Mouse (Mus musculus) neural tube, embryonic 11.5 days (tissue): Measurements from ENCODE around the gene Fthl17f. TPM values are rescaled to one million over a fixed set of nuclear protein-coding genes. Genes with fewer than 3 reads are reported as not detected.

Experiments used
- ATAC-seq: fragments of 200-750 bp; cut with Nextera tagmentation; 2 replicates; pipeline ENCODE4 v1.8.0; 2017; ENCODE audit warnings: moderate number of reproducible peaks, mild to moderate bottlenecking, moderate TSS enrichment, moderate library complexity; ENCODE audit not compliant: insufficient read depth, low FRiP score, low TSS enrichment
- DNase-seq: peaks from one replicate; pipeline ENCODE4 v3.0.0-alpha.2; 2015; ENCODE audit warnings: low spot score
- H3K27ac ChIP-seq: fragments of 300-500 bp; sonication (generic); 2 replicates; pipeline ENCODE4 v1.5.1; 2014; ENCODE audit warnings: low read depth, mild to moderate bottlenecking, low read length
- H3K27me3 ChIP-seq: fragments of 300-500 bp; sonication (generic); 2 replicates; pipeline ENCODE4 v1.6.1; 2014; ENCODE audit warnings: mild to moderate bottlenecking, low read length, mixed read lengths; ENCODE audit not compliant: control insufficient read depth, insufficient read depth
- H3K36me3 ChIP-seq: fragments of 300-500 bp; sonication (generic); 2 replicates; pipeline ENCODE4 v1.6.1; 2014; ENCODE audit warnings: mild to moderate bottlenecking, low read length, moderate library complexity, mixed read lengths; ENCODE audit not compliant: control insufficient read depth, insufficient read depth
- H3K4me1 ChIP-seq: fragments of 300-500 bp; sonication (generic); 2 replicates; pipeline ENCODE4 v1.6.1; 2014; ENCODE audit warnings: low read length, mixed read lengths; ENCODE audit not compliant: control insufficient read depth, insufficient read depth
- H3K4me2 ChIP-seq: fragments of 300-500 bp; sonication (generic); 2 replicates; pipeline ENCODE4 v1.6.1; 2014; ENCODE audit warnings: low read depth, mild to moderate bottlenecking, moderate library complexity
- H3K4me3 ChIP-seq: fragments of 300-500 bp; sonication (generic); 2 replicates; pipeline ENCODE4 v1.5.1; 2014; ENCODE audit warnings: low read depth, low read length
- H3K9ac ChIP-seq: fragments of 300-500 bp; sonication (generic); 2 replicates; pipeline ENCODE4 v1.6.1; 2014; ENCODE audit warnings: mild to moderate bottlenecking, low read length
- H3K9me3 ChIP-seq: fragments of 300-500 bp; sonication (generic); 2 replicates; pipeline ENCODE4 v1.6.1; 2016; ENCODE audit warnings: low read length; ENCODE audit not compliant: control insufficient read depth
- WGBS: fragments of 180-500 bp; shearing (Covaris S2); extraction: QIAGEN DNeasy Blood & Tissue Kit; methylation state at CpG from one replicate; pipeline ENCODE4 v1.1.7; 2014; 5-methylcytosine and 5-hydroxymethylcytosine counted together
- polyA plus RNA-seq: library from polyadenylated mRNA; unstranded; fragments of >200 nt; fragmentation: Nextera tagmentation; extraction: Ambion mirVana; gene quantifications from 2 replicates; pipeline ENCODE4 v1.2.1, GENCODE M21; 2014

Gene Fthl17f
- polyA plus RNA-seq, 1 experiment from 2014 or later = not detected

DNA sequence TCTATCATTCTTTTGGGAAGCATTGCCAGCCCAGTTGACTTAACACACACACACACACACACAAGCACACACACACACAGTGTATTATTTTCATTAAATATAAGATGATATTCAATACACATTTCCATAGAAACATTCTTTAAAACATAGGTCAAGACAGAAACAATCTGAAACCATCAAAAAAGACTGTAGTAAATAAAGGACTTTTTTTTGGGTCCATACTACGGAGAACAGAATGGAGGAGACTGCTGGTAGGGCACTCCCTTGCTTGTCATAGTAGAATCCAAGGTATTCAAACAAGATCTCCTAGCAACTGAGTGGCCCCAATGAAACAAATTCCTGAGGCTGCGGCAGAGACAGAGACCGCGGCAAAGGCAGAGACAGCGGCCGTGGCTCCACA, 41.4 kb downstream of the Fthl17f start, which contains the start of gene 4930402K13Rik:
Gene 4930402K13Rik, plus strand, starts transcription at position 301 of the 400 bp plus-strand sequence.
- Histone ChIP-seq H3K9ac (no peak within 1 kb of the TSS), H3K27me3 (no peaks in the 10 kb centered on the region), H3K4me1 (no peaks in the 10 kb centered on the region), H3K36me3 (no peaks in the 10 kb centered on the region), H3K9me3 (no peaks in the 10 kb centered on the region), H3K4me3 (no peak within 1 kb of the TSS), H3K4me2 (no peak within 1 kb of the TSS), H3K27ac (no peak within 1 kb of the TSS)
- ATAC-seq = no peak
- WGBS = 89% methylated on average over 6 of the region's 6 CpGs
- DNase-seq = no peak

DNA sequence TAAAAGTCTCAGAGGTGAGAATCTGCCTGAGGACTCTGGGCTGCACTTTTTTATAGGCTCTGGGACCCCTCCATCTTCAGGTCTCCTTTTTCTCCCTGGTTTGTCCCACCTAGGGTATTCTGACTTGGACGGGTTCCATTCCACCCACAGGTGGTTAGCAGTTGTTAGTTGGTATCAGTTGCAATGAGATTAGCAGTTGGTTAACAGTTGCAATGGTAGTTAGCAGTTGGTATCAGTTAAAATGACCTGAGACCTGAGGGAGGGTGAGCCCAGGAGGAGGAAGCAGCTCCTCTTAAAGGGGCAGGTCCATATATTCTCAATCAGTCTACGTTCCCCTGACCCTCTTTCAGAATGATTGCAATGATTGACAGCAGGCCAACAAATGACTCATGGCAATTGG, 47.6 kb downstream of the Fthl17f start:
- H3K9ac ChIP-seq = no peak overlapping the region
- H3K4me3 ChIP-seq = no peak overlapping the region
- no peaks in the 10 kb centered on the region for H3K36me3 ChIP-seq
- H3K4me2 ChIP-seq = no peak overlapping the region
- no peaks in the 10 kb centered on the region for H3K4me1 ChIP-seq
- DNase-seq = no peak
- WGBS = 65% methylated on average over 2 of the region's 2 CpGs
- H3K9me3 ChIP-seq = no peaks in the 10 kb centered on the region
- no peak overlapping the region for H3K27ac ChIP-seq
- ATAC-seq = no peak
- H3K27me3 ChIP-seq = no peaks in the 10 kb centered on the region

Other genes starting within 250 kb of the Fthl17f start
- not detected in 2 replicates for gene Gm6592, start 219.0 kb upstream of the Fthl17f start, polyA plus RNA-seq
- gene Gm5751, start 188.8 kb upstream of the Fthl17f start, polyA plus RNA-seq = not detected in 2 replicates
- gene B630019K06Rik, start 170.6 kb upstream of the Fthl17f start, polyA plus RNA-seq = 6.9 and 7.4 TPM in 2 replicates
- not detected in 2 replicates for gene Fthl17b, start 100.0 kb upstream of the Fthl17f start, polyA plus RNA-seq
- not detected in 2 replicates for gene Fthl17c, start 86.5 kb upstream of the Fthl17f start, polyA plus RNA-seq
- not detected in 2 replicates for gene Fthl17d, start 76.3 kb upstream of the Fthl17f start, polyA plus RNA-seq
- gene Fthl17e, start 29.5 kb upstream of the Fthl17f start, polyA plus RNA-seq = not detected in 2 replicates
- gene 4930402K13Rik, start 41.5 kb downstream of the Fthl17f start, polyA plus RNA-seq = not detected in 2 replicates
- 0.32 and 0.41 TPM in 2 replicates for gene Lancl3, start 136.9 kb downstream of the Fthl17f start, polyA plus RNA-seq
- gene Gm14862, start 193.9 kb downstream of the Fthl17f start, polyA plus RNA-seq = not detected in 2 replicates
- 2.5 and 3.4 TPM in 2 replicates for gene Xk, start 209.7 kb downstream of the Fthl17f start, polyA plus RNA-seq
- gene H2al1m, start 220.7 kb downstream of the Fthl17f start, polyA plus RNA-seq = not detected in 2 replicates